Mouse (Mus musculus) cerebellum, adult 18-20 months (tissue): ENCODE results near the gene Gtf2h4.
A peak's percentile ranks its signal among the peaks of the same experiment; 100 is the strongest.

Source experiments
- DNase-seq, 2 experiments: peaks; one replicate each; pipeline ENCODE4 v3.0.0; 2021

Gene Gtf2h4

GRCm38 (mm10) chr17:35673416-35674035 lies at the start of gene Gtf2h4:
TSS of gene Gtf2h4 (minus strand) at chr17:35673739.
- DNase-seq = peak; percentile 87 to 95

GRCm38 (mm10) chr17:35721676-35722075 lies 48.1 kb upstream of the Gtf2h4 start:
- no peak for DNase-seq

- no peak for DNase-seq
Measured at GRCm38 (mm10) chr17:35720340-35720727, 46.8 kb upstream of the Gtf2h4 start.

- no peak for DNase-seq
Measured at GRCm38 (mm10) chr17:35719616-35720339, 46.2 kb upstream of the Gtf2h4 start.

- no peak for DNase-seq
Measured at GRCm38 (mm10) chr17:35717080-35717479, 43.5 kb upstream of the Gtf2h4 start.

- DNase-seq = no peak
Measured at GRCm38 (mm10) chr17:35716114-35716513, 42.6 kb upstream of the Gtf2h4 start.

- DNase-seq = peak in 1 of 2 experiments; percentile 25
Measured at GRCm38 (mm10) chr17:35710705-35711347, 37.3 kb upstream of the Gtf2h4 start.

- no peak for DNase-seq
Measured at GRCm38 (mm10) chr17:35708611-35709010, 35.1 kb upstream of the Gtf2h4 start.

GRCm38 (mm10) chr17:35707929-35708328 lies 34.4 kb upstream of the Gtf2h4 start:
- DNase-seq = no peak

GRCm38 (mm10) chr17:35705836-35706235 lies 32.3 kb upstream of the Gtf2h4 start:
- peak; percentile 44 to 50 for DNase-seq

GRCm38 (mm10) chr17:35704621-35705464 lies 31.3 kb upstream of the Gtf2h4 start, which contains the start of gene Ddr1:
TSS of gene Ddr1 (minus strand) at chr17:35704621.
- peak; percentile 29 to 33 for DNase-seq

GRCm38 (mm10) chr17:35703751-35704271 lies 30.3 kb upstream of the Gtf2h4 start:
- DNase-seq = no peak

- no peak for DNase-seq
Measured at GRCm38 (mm10) chr17:35703065-35703464, 29.5 kb upstream of the Gtf2h4 start.

GRCm38 (mm10) chr17:35702605-35703004 lies 29.1 kb upstream of the Gtf2h4 start:
- DNase-seq = no peak

GRCm38 (mm10) chr17:35701978-35702461 lies 28.5 kb upstream of the Gtf2h4 start:
- peak; percentile 64 to 67 for DNase-seq

- peak; percentile 57 to 66 for DNase-seq
Measured at GRCm38 (mm10) chr17:35701203-35701977, 27.9 kb upstream of the Gtf2h4 start.

GRCm38 (mm10) chr17:35700371-35700961 lies 26.9 kb upstream of the Gtf2h4 start:
- DNase-seq = peak; percentile 85 to 89

- DNase-seq = peak; percentile 81 to 89
Measured at GRCm38 (mm10) chr17:35699919-35700318, 26.4 kb upstream of the Gtf2h4 start.

- no peak for DNase-seq
Measured at GRCm38 (mm10) chr17:35698501-35698883, 25.0 kb upstream of the Gtf2h4 start.

GRCm38 (mm10) chr17:35697759-35698500 lies 24.4 kb upstream of the Gtf2h4 start:
- peak; percentile 59 to 68 for DNase-seq

- no peak for DNase-seq
Measured at GRCm38 (mm10) chr17:35697429-35697758, 23.9 kb upstream of the Gtf2h4 start.
